Mouse (Mus musculus): ENCODE measurements around the gene Lrcol1. TPM values are rescaled to one million over a fixed set of nuclear protein-coding genes. Genes with fewer than 3 reads are reported as not detected.

Gene Lrcol1
- polyA plus RNA-seq, 1 experiment from 2014 or later, result not detected

GRCm38 (mm10) chr5:110392727-110393126 is 48.2 kb downstream of the Lrcol1 start:
- Histone ChIP-seq H3K4me1 (replicated peaks) (peaks cover 12% of the 10 kb centered on the region), H3K27me3 (ENCODE audit: insufficient read depth, poor library complexity, severe bottlenecking) (peaks cover 10% of the 10 kb centered on the region), H3K4me3 (no peak overlapping the region), H3K9me3 (no peaks in the 10 kb centered on the region), H3K36me3 (peaks cover 7% of the 10 kb centered on the region; the same call in 1 of the 2 replicates), H3K27ac (0 out of 2 replicates have a peak overlapping the region, but pooled peaks have one; percentile 41)
- 84% methylated on average over 5 of the region's 5 CpGs for WGBS
- DNase-seq (ENCODE audit: low spot score), result no peak

GRCm38 (mm10) chr5:110395006-110395661 is 50.6 kb downstream of the Lrcol1 start:
- no peak for DNase-seq (ENCODE audit: low spot score)
- 87% methylated on average over 5 of the region's 5 CpGs for WGBS
- no peak overlapping the region for H3K27ac ChIP-seq
- H3K27me3 ChIP-seq (ENCODE audit: insufficient read depth, poor library complexity, severe bottlenecking), result no peaks in the 10 kb centered on the region
- no peaks in the 10 kb centered on the region for H3K9me3 ChIP-seq
- H3K4me3 ChIP-seq, result no peak overlapping the region
- H3K4me1 ChIP-seq (replicated peaks), result peaks cover 12% of the 10 kb centered on the region
- peaks cover 7% of the 10 kb centered on the region; the same call in 1 of the 2 replicates for H3K36me3 ChIP-seq

GRCm38 (mm10) chr5:110401101-110401500 is 56.6 kb downstream of the Lrcol1 start:
- no peak for DNase-seq (ENCODE audit: low spot score)
- 88% methylated on average over 8 of the region's 8 CpGs for WGBS
- Histone ChIP-seq H3K27ac (no peak overlapping the region), H3K27me3 (ENCODE audit: insufficient read depth, poor library complexity, severe bottlenecking) (no peaks in the 10 kb centered on the region), H3K4me1 (replicated peaks) (peaks cover 2% of the 10 kb centered on the region), H3K36me3 (no peaks in the 10 kb centered on the region), H3K9me3 (no peaks in the 10 kb centered on the region), H3K4me3 (no peak overlapping the region)

GRCm38 (mm10) chr5:110402557-110402956 is 58.0 kb downstream of the Lrcol1 start:
- WGBS, result 85% methylated on average over 2 of the region's 2 CpGs
- no peak for DNase-seq (ENCODE audit: low spot score)
- Histone ChIP-seq H3K4me1 (replicated peaks) (peaks cover 17% of the 10 kb centered on the region), H3K4me3 (no peak overlapping the region), H3K9me3 (no peaks in the 10 kb centered on the region), H3K27ac (no peak overlapping the region), H3K36me3 (no peaks in the 10 kb centered on the region), H3K27me3 (ENCODE audit: insufficient read depth, poor library complexity, severe bottlenecking) (no peaks in the 10 kb centered on the region)

- H3K27ac ChIP-seq, result no peak overlapping the region
- H3K27me3 ChIP-seq (ENCODE audit: insufficient read depth, poor library complexity, severe bottlenecking), result no peaks in the 10 kb centered on the region
- WGBS, result 74% methylated on average over 3 of the region's 3 CpGs
- no peak for DNase-seq (ENCODE audit: low spot score)
- no peak overlapping the region for H3K4me3 ChIP-seq
- peaks cover 17% of the 10 kb centered on the region for H3K4me1 ChIP-seq (replicated peaks)
- peaks cover 8% of the 10 kb centered on the region; the same call in 1 of the 2 replicates for H3K36me3 ChIP-seq
- H3K9me3 ChIP-seq, result no peaks in the 10 kb centered on the region
Measured at GRCm38 (mm10) chr5:110403931-110404330, 59.4 kb downstream of the Lrcol1 start.

Other genes starting within 250 kb of the Lrcol1 start
- gene Plcxd1, start 244.8 kb upstream of the Lrcol1 start, polyA plus RNA-seq (2016; fragmentation: Nextera tagmentation; extraction: Ambion mirVana), result 1.3 and 1.6 TPM in 2 replicates
- 37.3 and 37.7 TPM in 2 replicates for gene Gtpbp6, start 236.5 kb upstream of the Lrcol1 start, polyA plus RNA-seq (2016; fragmentation: Nextera tagmentation; extraction: Ambion mirVana)
- 5.8 and 6.1 TPM in 2 replicates for gene Zfp605, start 234.6 kb upstream of the Lrcol1 start, polyA plus RNA-seq (2016; fragmentation: Nextera tagmentation; extraction: Ambion mirVana)
- 59.0 and 63.8 TPM in 2 replicates for gene Chfr, start 208.9 kb upstream of the Lrcol1 start, polyA plus RNA-seq (2016; fragmentation: Nextera tagmentation; extraction: Ambion mirVana)
- 17.2 and 19.5 TPM in 2 replicates for gene Golga3, start 168.0 kb upstream of the Lrcol1 start, polyA plus RNA-seq (2016; fragmentation: Nextera tagmentation; extraction: Ambion mirVana)
- 29.6 and 30.4 TPM in 2 replicates for gene Ankle2, start 113.7 kb upstream of the Lrcol1 start, polyA plus RNA-seq (2016; fragmentation: Nextera tagmentation; extraction: Ambion mirVana)
- gene Pgam5, start 74.8 kb upstream of the Lrcol1 start, polyA plus RNA-seq (2016; fragmentation: Nextera tagmentation; extraction: Ambion mirVana), result 92.7 and 98.0 TPM in 2 replicates
- 12.1 and 14.4 TPM in 2 replicates for gene Pxmp2, start 58.5 kb upstream of the Lrcol1 start, polyA plus RNA-seq (2016; fragmentation: Nextera tagmentation; extraction: Ambion mirVana)
- gene Pole, start 58.4 kb upstream of the Lrcol1 start, polyA plus RNA-seq (2016; fragmentation: Nextera tagmentation; extraction: Ambion mirVana), result 33.4 and 44.2 TPM in 2 replicates
- 0.57 and 0.92 TPM in 2 replicates for gene P2rx2, start 1.5 kb upstream of the Lrcol1 start, polyA plus RNA-seq (2016; fragmentation: Nextera tagmentation; extraction: Ambion mirVana)
- gene Fbrsl1, start 103.8 kb downstream of the Lrcol1 start, polyA plus RNA-seq (2016; fragmentation: Nextera tagmentation; extraction: Ambion mirVana), result 14.9 and 19.2 TPM in 2 replicates
- gene Galnt9, start 199.6 kb downstream of the Lrcol1 start, polyA plus RNA-seq (2016; fragmentation: Nextera tagmentation; extraction: Ambion mirVana), result 4.5 and 6.4 TPM in 2 replicates

All from hindbrain, embryonic 10.5 days (tissue).